Mouse (Mus musculus) midbrain, embryonic 13.5 days (tissue): Measurements from ENCODE around the gene Stam2. TPM values are rescaled to one million over a fixed set of nuclear protein-coding genes. Genes with fewer than 3 reads are reported as not detected.

ENCODE experiments used
- ATAC-seq: fragments of 200-750 bp; cut with Nextera tagmentation; 2 replicates; pipeline ENCODE4 v1.8.0; 2017; ENCODE audit warnings: mild to moderate bottlenecking, moderate TSS enrichment, moderate library complexity
- H3K27ac ChIP-seq: fragments of 300-500 bp; sonication (generic); 2 replicates; pipeline ENCODE4 v1.5.1; 2015; ENCODE audit warnings: inconsistent platforms, mild to moderate bottlenecking, moderate library complexity
- H3K27me3 ChIP-seq: fragments of 300-500 bp; sonication (generic); 2 replicates; pipeline ENCODE4 v1.6.1; 2015; ENCODE audit warnings: mild to moderate bottlenecking, inconsistent platforms
- H3K36me3 ChIP-seq: fragments of 300-500 bp; sonication (generic); 2 replicates; pipeline ENCODE4 v1.6.1; 2015; ENCODE audit warnings: mild to moderate bottlenecking, inconsistent platforms
- H3K4me1 ChIP-seq: fragments of 300-500 bp; sonication (generic); replicated peaks from 2 replicates; pipeline ENCODE4 v1.6.1; 2015; ENCODE audit warnings: inconsistent platforms
- H3K4me2 ChIP-seq: fragments of 300-500 bp; sonication (generic); replicated peaks from 2 replicates; pipeline ENCODE4 v1.6.1; 2015; ENCODE audit warnings: moderate library complexity, mild to moderate bottlenecking, inconsistent platforms
- H3K4me3 ChIP-seq: fragments of 300-500 bp; sonication (generic); replicated peaks from 2 replicates; pipeline ENCODE4 v1.5.1; 2015; ENCODE audit warnings: mild to moderate bottlenecking, inconsistent platforms
- H3K9ac ChIP-seq: fragments of 300-500 bp; sonication (generic); replicated peaks from 2 replicates; pipeline ENCODE4 v1.6.1; 2015; ENCODE audit warnings: mild to moderate bottlenecking, inconsistent platforms
- H3K9me3 ChIP-seq: fragments of 300-500 bp; sonication (generic); 2 replicates; pipeline ENCODE4 v1.6.1; 2016; ENCODE audit warnings: mild to moderate bottlenecking, inconsistent platforms
- WGBS: fragments of 180-500 bp; shearing (Covaris S2); methylation state at CpG from one replicate; pipeline ENCODE4 v1.1.7; 2015; 5-methylcytosine and 5-hydroxymethylcytosine counted together
- polyA plus RNA-seq: library from polyadenylated mRNA; unstranded; fragments of >200 nt; fragmentation: Nextera tagmentation; extraction: Ambion mirVana; gene quantifications from 2 replicates; pipeline ENCODE4 v1.2.1, GENCODE M21; 2015

Stam2 gene
- polyA plus RNA-seq, 1 experiment from 2014 or later: 40.4 TPM

GRCm38 (mm10) chr2:52720231-52721025 lies 21.7 kb downstream of the Stam2 start:
- peak; percentile 79 for ATAC-seq

GRCm38 (mm10) chr2:52717076-52717475 lies 25.0 kb downstream of the Stam2 start:
- WGBS: 95% methylated on average over 5 of the region's 5 CpGs
- peaks cover 7% of the 10 kb centered on the region for H3K4me1 ChIP-seq
- no peak overlapping the region for H3K27ac ChIP-seq
- H3K9ac ChIP-seq: no peak overlapping the region
- peaks cover 28% of the 10 kb centered on the region for H3K36me3 ChIP-seq
- no peaks in the 10 kb centered on the region for H3K27me3 ChIP-seq
- no peak overlapping the region for H3K4me2 ChIP-seq
- no peaks in the 10 kb centered on the region for H3K9me3 ChIP-seq
- ATAC-seq: no peak
- no peak overlapping the region for H3K4me3 ChIP-seq

More at GRCm38 (mm10) chr2:52720231-52721025, 21.7 kb downstream of the Stam2 start:
- Histone ChIP-seq H3K4me1 (peaks cover 7% of the 10 kb centered on the region), H3K4me3 (no peak overlapping the region), H3K27me3 (no peaks in the 10 kb centered on the region), H3K27ac (peak overlapping the region; percentile 7; the same call in 1 of the 2 replicates), H3K9ac (no peak overlapping the region), H3K4me2 (peak overlapping the region; percentile 19), H3K36me3 (no peaks in the 10 kb centered on the region), H3K9me3 (no peaks in the 10 kb centered on the region)
- 28% methylated on average over 13 of the region's 13 CpGs for WGBS

GRCm38 (mm10) chr2:52715538-52715937 lies 26.5 kb downstream of the Stam2 start:
- H3K9me3 ChIP-seq: no peaks in the 10 kb centered on the region
- ATAC-seq: no peak
- H3K4me3 ChIP-seq: no peak overlapping the region
- H3K36me3 ChIP-seq: peaks cover 29% of the 10 kb centered on the region
- H3K27ac ChIP-seq: no peak overlapping the region
- H3K27me3 ChIP-seq: no peaks in the 10 kb centered on the region
- H3K4me2 ChIP-seq: no peak overlapping the region
- 85% methylated on average over 6 of the region's 6 CpGs for WGBS
- H3K9ac ChIP-seq: no peak overlapping the region
- H3K4me1 ChIP-seq: peaks cover 5% of the 10 kb centered on the region

- H3K27me3 ChIP-seq: no peaks in the 10 kb centered on the region
- 98% methylated on average over 4 of the region's 4 CpGs for WGBS
- H3K36me3 ChIP-seq: peaks cover 40% of the 10 kb centered on the region
These were observed 28.0 kb downstream of the Stam2 start for GRCm38 (mm10) chr2:52714111-52714510.

GRCm38 (mm10) chr2:52710804-52711203 lies 31.3 kb downstream of the Stam2 start:
- no peak overlapping the region for H3K4me3 ChIP-seq
- no peaks in the 10 kb centered on the region for H3K4me1 ChIP-seq
- H3K4me2 ChIP-seq: no peak overlapping the region
- WGBS: 95% methylated on average over 2 of the region's 2 CpGs
- no peak for ATAC-seq
- peaks cover 58% of the 10 kb centered on the region for H3K36me3 ChIP-seq
- H3K9me3 ChIP-seq: no peaks in the 10 kb centered on the region
- H3K27me3 ChIP-seq: no peaks in the 10 kb centered on the region
- no peak overlapping the region for H3K27ac ChIP-seq
- H3K9ac ChIP-seq: no peak overlapping the region

More at GRCm38 (mm10) chr2:52714111-52714510, 28.0 kb downstream of the Stam2 start:
- Histone ChIP-seq H3K4me3 (no peak overlapping the region), H3K4me2 (no peak overlapping the region), H3K27ac (no peak overlapping the region), H3K4me1 (no peaks in the 10 kb centered on the region), H3K9ac (no peak overlapping the region), H3K9me3 (no peaks in the 10 kb centered on the region)
- no peak for ATAC-seq

- no peaks in the 10 kb centered on the region for H3K4me1 ChIP-seq
- H3K4me2 ChIP-seq: no peak overlapping the region
- 97% methylated on average over 5 of the region's 5 CpGs for WGBS
- no peak overlapping the region for H3K27ac ChIP-seq
- no peaks in the 10 kb centered on the region for H3K27me3 ChIP-seq
- no peak overlapping the region for H3K4me3 ChIP-seq
- ATAC-seq: no peak
- no peaks in the 10 kb centered on the region for H3K9me3 ChIP-seq
- peaks cover 58% of the 10 kb centered on the region for H3K36me3 ChIP-seq
- no peak overlapping the region for H3K9ac ChIP-seq
These were observed 32.7 kb downstream of the Stam2 start for GRCm38 (mm10) chr2:52709417-52709816.

- Histone ChIP-seq H3K4me1 (no peaks in the 10 kb centered on the region), H3K27me3 (no peaks in the 10 kb centered on the region), H3K9me3 (no peaks in the 10 kb centered on the region), H3K27ac (no peak overlapping the region), H3K4me2 (no peak overlapping the region), H3K9ac (no peak overlapping the region), H3K4me3 (no peak overlapping the region), H3K36me3 (peaks cover 33% of the 10 kb centered on the region)
- no peak for ATAC-seq
- WGBS: 87% methylated on average over 11 of the region's 11 CpGs
These were observed 40.6 kb downstream of the Stam2 start for GRCm38 (mm10) chr2:52701368-52702036.

- ATAC-seq: no peak
- H3K27ac ChIP-seq: no peak overlapping the region
- 60% methylated on average over 5 of the region's 5 CpGs for WGBS
- peaks cover 24% of the 10 kb centered on the region for H3K36me3 ChIP-seq
- H3K27me3 ChIP-seq: no peaks in the 10 kb centered on the region
- H3K4me3 ChIP-seq: no peak overlapping the region
- H3K9ac ChIP-seq: no peak overlapping the region
- H3K9me3 ChIP-seq: no peaks in the 10 kb centered on the region
- H3K4me2 ChIP-seq: no peak overlapping the region
- no peaks in the 10 kb centered on the region for H3K4me1 ChIP-seq
These were observed 41.7 kb downstream of the Stam2 start for GRCm38 (mm10) chr2:52700352-52700751.

GRCm38 (mm10) chr2:52694604-52695003 lies 47.5 kb downstream of the Stam2 start:
- Histone ChIP-seq H3K36me3 (peaks cover 20% of the 10 kb centered on the region), H3K27ac (no peak overlapping the region), H3K9ac (no peak overlapping the region), H3K4me1 (no peaks in the 10 kb centered on the region), H3K9me3 (no peaks in the 10 kb centered on the region), H3K4me3 (no peak overlapping the region), H3K27me3 (no peaks in the 10 kb centered on the region), H3K4me2 (no peak overlapping the region)
- ATAC-seq: no peak
- WGBS: 91% methylated on average over 6 of the region's 6 CpGs

GRCm38 (mm10) chr2:52691745-52692144 lies 50.3 kb downstream of the Stam2 start:
- 70% methylated on average over 4 of the region's 4 CpGs for WGBS
- Histone ChIP-seq H3K4me1 (no peaks in the 10 kb centered on the region), H3K27me3 (no peaks in the 10 kb centered on the region), H3K9ac (no peak overlapping the region), H3K27ac (no peak overlapping the region), H3K36me3 (peaks cover 17% of the 10 kb centered on the region), H3K9me3 (no peaks in the 10 kb centered on the region), H3K4me3 (no peak overlapping the region), H3K4me2 (no peak overlapping the region)
- ATAC-seq: no peak

- no peak overlapping the region for H3K27ac ChIP-seq
- no peaks in the 10 kb centered on the region for H3K4me1 ChIP-seq
- no peak overlapping the region for H3K9ac ChIP-seq
- H3K36me3 ChIP-seq: no peaks in the 10 kb centered on the region
- no peak overlapping the region for H3K4me2 ChIP-seq
- 85% methylated on average over 6 of the region's 6 CpGs for WGBS
- no peaks in the 10 kb centered on the region for H3K27me3 ChIP-seq
- H3K4me3 ChIP-seq: no peak overlapping the region
- ATAC-seq: no peak
- H3K9me3 ChIP-seq: no peaks in the 10 kb centered on the region
These were observed 55.5 kb downstream of the Stam2 start for GRCm38 (mm10) chr2:52686601-52687000.

GRCm38 (mm10) chr2:52677589-52677988 lies 64.5 kb downstream of the Stam2 start:
- Histone ChIP-seq H3K27me3 (peaks cover 34% of the 10 kb centered on the region), H3K4me2 (no peak overlapping the region), H3K27ac (no peak overlapping the region), H3K36me3 (no peaks in the 10 kb centered on the region), H3K4me3 (no peak overlapping the region), H3K4me1 (peaks cover 13% of the 10 kb centered on the region), H3K9me3 (no peaks in the 10 kb centered on the region), H3K9ac (no peak overlapping the region)
- no peak for ATAC-seq
- WGBS: 74% methylated on average over 4 of the region's 4 CpGs
